Mouse (Mus musculus) embryo, embryonic 10 days (tissue): ENCODE measurements around the gene Vamp2.
"Not testable (repeated sequence)": the region's sequence is repeated elsewhere in the genome, so short reads cannot be mapped to it uniquely, and the experiment has no call there.

ENCODE experiments used
- DNase-seq: peaks from one replicate; pipeline ENCODE4 v3.0.0-alpha.2; 2015; ENCODE audit warnings: low spot score

The Vamp2 gene

DNA sequence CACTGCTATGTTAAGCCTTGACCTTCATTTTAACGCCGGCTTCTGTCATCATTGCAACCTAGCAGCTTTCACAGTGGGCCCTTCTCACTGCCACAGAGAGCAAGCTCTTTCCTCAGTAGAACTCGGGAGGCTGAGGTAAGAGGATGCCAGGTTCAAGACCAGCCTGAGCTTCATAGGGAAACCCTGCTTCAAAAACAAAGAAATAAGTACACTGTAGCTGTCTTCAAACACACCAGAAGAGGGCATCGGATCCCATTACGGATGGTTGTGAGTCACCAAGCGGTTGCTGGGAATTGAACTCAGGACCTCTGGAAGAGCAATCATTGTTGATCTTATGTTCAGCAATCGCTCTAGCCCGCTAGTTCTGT lies 7.5 kb upstream of the Vamp2 start:
- DNase-seq = no peak

DNA sequence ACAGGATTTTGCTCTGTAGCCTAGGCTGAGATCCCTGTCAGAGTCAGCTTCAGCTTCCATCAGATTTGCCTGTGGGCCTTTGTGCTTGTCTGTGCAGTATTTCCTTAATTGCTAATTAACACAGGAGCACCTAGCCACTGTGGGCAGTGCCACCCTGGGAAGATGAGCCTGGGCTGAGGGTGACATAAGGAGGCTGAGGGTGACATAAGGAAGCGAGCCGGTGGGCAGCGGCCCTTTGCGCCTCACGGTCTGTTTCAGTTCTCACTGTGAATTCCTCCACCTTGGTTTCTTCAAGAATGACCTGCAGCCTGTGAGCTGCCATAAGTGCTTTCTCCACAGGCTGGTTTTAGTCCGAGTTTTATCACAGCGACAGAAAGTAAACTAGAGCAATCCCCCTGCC lies 6.7 kb upstream of the Vamp2 start:
- no peak for DNase-seq

DNA sequence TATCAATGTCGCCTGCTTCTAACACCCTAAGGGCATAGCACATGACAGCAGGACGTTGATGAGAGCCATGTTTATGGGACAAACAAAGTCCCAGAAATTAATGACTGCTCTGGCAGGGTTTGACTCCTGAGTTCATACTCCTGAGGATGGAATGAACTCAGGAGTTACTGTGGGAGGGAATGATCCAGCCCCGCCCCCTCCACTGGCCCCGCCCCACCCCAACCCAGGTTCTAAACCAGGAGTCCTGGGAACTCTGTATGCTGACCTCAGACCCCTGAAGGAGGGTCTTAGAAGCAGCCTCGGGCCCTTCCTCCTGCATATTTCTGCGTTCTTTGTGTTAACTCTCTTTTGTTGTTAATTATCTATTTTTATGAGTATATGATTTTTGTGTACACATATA lies 2.7 kb upstream of the Vamp2 start:
- no peak for DNase-seq

DNA sequence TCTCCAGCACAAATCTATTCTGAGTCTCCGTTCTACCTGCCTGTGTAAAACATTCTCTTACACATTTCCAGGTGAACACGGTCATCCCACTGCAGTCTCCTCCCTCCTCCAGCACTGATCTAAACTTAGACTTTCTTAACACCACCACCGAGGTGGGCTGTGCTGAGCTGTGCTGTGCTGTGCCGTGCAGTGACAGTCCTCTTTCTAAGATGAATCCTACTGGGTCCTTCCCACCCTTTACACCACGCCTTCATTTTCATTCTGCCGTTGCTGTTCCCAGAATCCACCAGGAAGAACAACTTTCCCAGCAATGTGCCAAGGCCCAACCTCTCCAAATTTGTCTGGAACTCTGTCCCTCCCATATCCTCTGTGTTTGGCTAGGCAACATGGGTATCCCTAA lies 1.9 kb upstream of the Vamp2 start:
- DNase-seq = no peak

DNA sequence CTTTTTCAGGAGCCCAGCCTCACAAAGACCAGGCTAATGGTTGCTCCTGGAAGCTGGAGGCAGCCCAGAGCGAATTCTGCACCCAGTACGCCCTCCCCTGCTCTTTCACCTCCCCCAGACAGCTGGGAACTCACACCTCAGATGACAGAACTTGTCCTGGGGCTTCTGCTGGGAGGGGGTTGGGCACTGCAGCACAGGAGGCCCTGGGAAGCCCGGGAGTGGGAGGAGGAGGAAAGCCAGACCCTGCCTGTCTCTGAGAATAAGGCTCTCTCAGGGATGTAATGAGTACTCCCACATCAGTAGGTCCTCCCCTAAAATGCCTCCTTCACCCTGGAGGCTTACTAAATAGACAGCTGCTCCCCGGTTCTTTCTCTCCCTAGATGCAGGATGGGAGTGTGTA lies 1.2 kb upstream of the Vamp2 start:
- no peak for DNase-seq

DNA sequence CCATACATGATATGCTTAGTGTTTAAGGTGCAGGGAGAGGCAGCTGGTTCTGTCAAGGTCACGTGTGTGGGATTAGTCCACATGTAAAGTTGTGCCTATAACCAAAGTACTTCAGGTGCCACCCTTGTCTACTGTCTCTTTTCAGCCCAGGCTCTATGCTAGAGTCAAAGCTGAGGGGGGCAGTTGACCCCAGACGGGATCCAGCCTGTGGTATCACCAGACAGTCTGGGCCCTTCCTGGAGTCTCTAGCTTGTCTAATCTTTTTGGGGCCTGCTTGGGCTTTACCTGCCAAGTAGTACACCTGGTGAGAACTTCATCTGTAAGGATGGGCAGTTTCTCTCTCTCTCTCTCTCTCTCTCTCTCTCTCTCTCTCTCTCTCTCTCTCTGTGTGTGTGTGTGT lies 693 bp upstream of the Vamp2 start:
- no peak for DNase-seq

DNA sequence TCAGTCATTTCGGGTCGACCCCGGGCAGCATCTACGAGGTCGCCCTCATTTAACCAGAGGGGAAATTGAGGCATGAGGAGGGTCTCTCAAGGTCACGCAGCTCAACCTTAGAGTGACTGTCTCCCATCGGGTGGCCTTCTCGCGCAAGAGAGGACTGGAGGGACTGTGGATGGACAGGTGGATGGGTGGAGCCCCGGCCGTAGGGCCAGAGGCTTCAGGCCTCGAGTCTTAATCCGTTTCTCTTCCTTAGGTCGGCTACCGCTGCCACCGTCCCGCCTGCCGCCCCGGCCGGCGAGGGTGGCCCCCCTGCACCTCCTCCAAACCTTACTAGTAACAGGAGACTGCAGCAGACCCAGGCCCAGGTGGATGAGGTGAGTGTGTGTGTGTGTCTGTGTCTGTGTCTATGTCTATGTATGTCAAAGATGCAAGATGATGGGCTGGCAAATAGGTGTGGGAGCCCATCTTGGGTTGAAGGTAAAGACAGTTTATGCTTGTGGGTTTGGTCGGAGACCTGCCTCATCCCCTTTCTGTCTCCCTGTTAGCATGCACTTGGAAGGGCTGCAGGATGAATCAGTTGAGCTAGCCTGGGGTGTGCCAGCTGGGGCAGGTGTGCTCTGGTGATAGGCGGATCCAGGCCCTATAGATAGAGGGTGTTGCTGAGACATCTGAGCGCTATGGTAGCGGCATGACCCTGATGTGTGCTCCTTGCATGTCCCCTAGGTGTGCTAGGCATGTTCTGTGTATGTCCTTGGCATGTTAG lies 746 bp downstream of the Vamp2 start:
- DNase-seq = no peak

DNA sequence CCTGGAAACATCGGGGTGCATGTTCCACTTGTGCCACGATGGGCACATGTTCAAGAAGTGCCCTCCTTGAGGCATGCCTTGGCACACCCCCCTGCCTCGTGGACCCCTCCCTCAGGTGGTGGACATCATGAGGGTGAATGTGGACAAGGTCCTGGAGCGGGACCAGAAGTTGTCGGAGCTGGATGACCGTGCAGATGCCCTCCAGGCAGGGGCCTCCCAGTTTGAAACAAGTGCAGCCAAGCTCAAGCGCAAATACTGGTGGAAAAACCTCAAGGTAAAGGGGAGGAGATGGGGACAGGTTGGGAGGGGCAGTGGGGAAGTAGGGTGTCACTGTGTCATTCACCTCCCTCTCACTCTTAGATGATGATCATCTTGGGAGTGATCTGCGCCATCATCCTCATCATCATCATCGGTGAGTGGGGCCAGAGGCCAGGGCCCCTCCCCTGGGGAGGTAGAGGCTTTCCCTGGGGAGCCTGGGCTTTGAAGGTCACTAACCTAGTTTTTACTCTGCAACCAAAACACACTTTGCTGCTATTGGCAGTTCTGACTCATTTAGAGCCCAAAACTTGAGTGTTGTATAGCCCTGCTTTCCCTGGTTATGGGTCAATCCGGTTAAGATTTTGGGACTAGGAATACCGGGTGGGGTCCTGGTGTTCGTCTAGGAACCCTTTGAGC lies 1.5 kb downstream of the Vamp2 start:
- DNase-seq = no peak

DNA sequence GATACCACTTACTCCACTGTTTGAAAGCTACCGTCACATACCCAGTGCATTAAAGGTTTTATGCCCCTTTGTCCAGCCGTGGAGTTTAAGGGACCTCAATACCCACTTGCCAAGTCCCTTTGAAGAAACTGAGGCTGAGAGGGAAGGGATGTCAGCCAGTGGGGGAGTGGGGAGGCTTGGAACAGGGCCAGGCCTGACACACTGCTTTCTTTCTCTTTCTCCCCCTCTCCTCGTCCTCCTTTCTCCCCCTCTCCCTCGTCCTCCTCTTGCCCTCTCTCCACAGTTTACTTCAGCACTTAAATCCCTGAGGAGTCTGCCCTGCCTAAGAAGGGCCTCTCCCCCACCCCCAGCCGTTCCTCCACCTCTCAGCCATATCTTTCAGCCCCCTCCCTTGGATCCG lies 2.1 kb downstream of the Vamp2 start:
- no peak for DNase-seq

DNA sequence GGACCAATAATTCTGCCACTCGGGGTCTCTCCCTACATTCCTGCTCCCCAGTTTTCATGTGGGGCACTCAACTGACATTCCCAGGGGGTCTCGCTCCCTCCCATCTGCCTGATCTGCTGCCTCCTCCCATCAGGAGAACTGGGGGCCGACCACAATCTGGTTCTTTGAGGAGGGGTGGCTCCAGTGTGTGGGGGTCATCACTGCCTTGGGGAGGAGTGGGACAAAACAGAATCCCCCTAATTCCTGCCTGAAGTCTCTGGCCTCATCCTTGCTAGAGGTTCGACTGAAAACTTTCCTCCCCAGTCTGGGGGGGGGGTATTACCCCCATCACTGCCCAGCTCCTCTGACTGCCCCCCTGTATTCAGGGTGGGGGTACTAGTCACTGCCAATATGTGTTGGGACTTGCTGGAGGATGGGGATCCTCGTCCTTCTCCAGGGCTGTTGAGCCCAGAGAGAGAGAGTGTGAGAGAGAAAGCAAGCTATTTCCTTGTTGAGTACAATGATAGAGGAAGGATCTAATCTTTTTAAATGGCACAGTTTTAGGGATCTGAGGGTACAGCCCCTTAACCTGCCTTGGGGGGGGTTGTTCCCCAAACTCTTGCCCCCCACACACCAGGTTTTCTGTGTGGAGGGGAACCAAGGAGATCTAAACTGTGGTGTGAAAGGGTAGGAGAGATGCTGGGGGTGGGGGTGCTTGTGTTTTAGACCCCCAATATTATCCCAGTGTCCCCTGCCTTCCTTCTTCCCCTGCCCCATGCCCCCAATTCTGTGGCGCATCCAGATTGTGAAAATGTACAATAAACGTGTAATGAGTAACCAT lies 3.5 kb downstream of the Vamp2 start:
- DNase-seq = no peak

DNA sequence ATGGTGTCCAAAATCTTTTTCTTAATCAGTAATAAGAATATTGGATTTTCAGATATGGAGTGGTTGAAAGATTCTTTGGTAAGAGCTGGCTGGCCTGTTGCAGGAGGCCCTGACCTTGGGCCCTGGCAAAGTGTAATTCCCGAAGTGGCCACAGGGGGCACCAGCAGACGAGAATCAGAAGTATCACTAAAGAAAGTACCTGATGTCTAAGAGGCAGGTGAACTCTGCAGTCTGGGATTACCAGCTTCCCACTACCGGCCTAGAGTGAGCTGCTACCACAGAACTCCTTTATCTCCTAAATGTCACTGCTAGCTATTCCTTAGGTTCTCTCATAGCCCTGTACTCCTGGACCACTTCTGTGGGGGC lies 4.1 kb downstream of the Vamp2 start:
- DNase-seq = peak; percentile 80

DNA sequence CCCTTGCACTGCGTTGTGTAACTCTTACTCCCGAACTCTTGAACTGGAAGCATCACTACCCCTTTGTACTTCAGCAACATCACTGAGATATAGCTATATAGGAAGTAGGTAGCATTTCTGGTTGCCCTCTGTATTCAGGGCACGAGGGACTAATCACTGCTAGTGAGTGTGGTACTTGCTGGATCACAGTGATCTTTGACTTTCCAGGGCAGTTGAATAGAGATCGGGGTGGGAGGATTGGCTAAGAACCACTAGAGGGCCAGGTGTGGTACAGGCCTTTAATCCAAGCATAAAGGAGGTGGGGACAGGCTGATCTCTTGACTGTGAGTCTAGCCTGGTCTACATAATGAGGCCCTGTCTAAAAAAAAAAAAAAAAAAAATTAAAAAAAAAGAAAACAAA lies 4.6 kb downstream of the Vamp2 start:
- no peak for DNase-seq

DNA sequence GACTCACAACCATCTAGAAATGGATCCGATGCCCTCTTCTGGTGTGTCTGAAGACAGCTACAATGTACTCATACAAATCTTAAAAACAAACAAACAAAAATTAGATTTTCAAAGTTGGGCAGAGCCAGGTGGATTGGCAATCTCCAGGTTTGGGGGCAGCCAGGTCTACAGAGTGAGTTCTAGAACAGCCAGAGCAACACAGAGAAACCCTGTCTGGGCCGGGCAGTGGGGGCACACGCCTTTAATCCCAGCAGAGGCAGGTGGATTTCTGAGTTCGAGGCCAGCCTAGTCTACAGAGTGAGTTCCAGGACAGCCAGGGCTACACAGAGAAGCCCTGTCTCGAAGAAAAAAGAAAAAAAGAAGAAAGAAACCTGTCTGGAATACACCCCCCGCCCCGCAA lies 5.6 kb downstream of the Vamp2 start:
- DNase-seq = not testable (repeated sequence)

DNA sequence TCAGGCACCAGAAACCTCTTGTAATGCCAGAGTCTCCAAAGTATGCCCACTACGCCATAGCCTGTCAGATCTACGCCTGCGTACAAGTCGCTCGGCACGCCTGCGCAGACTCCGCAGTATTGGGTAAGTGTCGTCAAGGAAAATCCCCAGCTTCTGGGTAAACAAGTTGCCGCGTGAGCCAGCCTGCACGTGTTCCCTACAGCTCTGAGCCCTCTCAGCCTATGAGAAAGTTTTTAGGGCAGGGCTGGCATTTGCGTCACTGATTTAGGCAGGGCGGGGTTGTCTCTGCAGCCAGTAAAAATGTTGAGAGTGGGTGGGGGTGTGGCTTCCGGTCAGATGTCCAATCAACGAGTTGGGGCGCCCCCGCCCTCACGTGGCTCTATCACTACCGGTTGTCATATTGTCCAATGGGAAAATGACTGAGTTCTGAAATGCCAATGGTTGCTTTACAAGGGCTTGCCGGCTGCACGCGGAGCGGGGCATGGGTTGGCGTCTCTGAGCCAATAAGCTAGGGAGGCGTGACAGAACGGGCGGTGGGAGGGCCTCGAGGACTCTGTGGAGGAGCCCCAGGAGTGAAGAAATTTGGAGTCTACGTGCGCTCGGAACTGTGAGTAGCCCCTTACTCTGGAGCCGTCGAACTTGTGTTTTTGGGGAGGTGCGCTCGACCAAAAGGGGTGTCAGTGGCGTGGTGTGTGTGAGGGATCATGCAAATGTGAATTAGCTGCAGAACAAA lies 6.6 kb downstream of the Vamp2 start, which contains the start of gene Per1:
TSS of gene Per1 (plus strand) at position 521 of the 733 bp plus-strand sequence.
- DNase-seq = peak; percentile 99

DNA sequence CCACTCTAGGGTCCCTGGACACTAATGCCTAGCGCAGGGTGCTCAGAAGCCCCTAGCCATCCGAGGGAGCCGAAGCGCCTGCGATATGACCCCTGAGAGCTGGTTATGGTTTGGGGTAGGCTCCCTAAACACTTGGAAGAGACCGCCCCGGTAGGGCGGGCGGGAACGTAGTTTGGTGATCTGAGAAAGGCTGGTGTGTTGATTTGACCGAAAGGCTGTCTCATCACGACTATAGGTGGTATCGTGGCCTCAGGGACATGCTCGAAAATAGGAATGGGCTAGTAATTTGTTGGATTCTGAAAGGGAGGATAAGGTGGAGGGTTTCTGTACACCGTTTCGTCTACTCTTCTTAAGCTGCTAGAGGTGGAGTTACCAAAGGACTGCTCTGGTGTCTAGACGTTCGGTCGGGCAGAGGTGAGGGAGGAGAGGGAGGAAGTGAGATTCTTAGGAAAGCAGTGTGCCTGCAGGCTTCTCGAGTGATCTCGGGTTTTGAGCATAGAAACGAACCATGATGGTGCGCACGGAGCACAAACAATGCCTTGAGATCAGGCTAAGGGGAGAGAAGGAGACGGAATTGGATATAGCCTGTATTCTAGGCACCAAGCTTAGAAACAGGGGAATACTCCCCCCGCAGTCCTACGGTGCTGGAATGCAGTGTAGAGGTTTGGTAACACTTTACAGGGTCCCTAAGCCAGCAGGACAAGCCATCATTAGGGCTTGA lies 7.4 kb downstream of the Vamp2 start:
- DNase-seq = no peak

DNA sequence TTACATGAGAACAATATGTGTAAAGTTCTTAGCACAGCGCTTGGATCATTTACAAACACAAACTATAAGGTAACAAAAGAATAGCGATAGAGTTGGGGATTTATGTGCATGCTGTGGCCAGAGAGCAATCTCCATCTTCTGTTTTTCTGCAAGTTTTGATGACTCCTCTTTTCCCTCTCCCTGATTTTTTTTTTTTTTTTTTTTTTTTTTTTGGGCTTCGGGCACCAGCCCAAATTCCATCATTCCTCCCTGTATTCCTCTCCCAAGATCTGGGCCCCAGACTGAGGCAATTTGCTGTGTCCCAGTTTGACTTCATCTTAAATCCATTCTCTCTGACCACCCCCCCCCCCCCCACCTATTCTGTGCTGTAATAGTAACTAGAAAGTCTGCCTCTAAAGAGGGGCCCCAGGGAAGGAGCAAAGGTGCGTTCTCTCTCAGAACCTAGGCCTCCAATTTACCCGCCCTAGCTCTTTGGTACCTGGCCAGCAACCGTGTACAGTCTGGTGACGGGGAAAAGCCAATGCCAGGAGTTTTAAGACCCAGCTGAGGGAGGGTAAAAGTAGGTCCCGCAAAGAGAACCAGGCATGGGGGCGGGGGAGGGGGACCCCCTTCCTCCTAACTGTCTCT lies 8.2 kb downstream of the Vamp2 start:
- no peak for DNase-seq

DNA sequence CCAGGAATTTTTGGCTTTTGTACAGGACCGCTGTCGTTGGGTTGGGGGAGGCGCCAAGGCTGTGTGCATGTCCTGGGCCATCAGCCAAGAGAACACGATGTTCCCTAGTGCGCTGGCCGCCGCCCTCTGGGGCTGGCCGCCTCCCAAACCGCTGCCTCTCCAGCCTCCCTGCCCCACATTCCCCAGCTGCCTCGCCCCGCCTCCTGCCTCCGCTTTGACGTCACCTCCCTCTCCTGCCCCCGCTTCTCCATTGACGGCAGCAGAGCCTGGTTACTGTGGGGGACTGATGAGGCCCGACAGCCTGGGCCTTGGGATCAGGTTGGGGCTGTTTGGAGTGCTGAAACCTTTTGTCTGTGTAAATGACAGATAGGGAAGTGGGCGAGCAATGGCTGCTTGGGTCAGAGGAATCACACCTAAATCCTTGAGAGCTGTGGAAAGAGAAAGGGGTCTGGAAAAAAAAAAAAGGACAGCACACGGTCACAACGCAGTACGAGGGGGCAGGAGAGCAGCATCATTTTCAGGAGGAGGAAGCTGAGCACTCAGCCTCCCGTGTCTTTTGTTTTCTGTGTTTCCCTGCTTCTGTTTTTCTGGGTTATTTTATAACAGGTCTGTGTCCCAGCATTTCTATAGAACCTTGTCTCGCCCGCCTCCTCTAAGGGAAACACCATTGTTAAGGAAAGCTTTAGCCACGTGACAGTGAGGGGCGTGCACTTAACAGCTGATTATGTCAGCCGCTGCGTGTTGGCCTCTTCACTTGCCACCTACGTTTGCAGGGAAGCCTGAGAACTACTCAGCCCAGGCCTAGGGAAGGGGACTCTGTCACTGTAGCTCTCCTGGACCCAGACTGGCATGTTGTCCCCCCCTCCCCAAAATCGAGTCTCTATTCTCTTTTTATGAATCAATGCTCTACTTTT lies 9.0 kb downstream of the Vamp2 start:
- DNase-seq = peak; percentile 90

DNA sequence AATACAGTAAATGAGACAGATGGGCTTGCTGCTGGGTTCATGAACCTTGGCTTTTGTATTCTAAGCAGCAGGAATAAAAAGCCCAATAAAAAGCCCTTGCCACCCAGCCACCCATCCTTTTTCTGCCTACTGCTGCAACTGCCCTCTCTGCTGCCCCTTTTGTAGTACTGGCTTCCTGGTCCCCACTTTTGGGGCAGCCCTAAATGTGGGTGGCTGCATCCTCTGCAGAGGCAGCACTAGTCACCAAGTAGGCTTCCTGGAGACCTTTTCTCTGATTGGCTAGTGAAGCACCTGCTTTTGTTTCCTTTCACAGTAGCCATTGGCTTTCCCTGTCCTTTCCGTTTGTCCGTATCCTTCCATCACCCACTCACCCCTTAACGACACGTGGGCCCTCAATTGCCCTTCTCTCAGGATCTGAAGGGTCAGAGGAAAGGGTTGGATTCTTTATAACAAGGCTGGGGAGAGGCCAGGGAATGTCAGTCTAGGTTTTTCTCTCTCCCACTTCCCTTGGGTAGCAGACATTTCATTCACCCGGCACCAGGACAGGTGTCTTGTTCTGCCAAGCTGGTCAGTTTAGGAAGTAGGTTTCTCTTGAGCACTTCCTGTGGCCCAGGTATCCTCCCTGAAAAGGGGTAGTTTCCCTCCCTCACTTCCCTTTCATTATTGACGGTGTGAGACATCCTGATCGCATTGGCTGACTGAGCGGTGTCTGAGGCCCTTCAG lies 9.9 kb downstream of the Vamp2 start:
- no peak for DNase-seq

DNA sequence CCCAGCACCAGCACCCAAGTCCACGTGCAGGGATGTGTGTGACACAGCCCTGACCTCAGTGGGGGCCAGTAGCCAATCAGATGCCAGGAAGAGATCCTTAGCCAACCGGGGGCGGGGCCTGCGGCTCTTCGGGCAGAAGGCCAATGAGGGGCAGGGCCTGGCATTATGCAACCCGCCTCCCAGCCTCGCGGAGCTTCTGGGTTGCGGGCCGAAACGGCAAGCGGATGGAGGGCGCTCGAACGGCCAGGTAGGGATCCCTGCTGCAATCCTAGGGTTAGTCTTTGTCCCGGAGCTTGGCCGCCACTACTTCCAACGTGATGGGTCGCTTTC lies 10.4 kb downstream of the Vamp2 start:
- DNase-seq = peak; percentile 93
